Mouse (Mus musculus): ENCODE data around the gene Mbnl1. TPM values are rescaled to one million over a fixed set of nuclear protein-coding genes. Genes with fewer than 3 reads are reported as not detected.

Mbnl1 gene
- polyA plus RNA-seq, 1 experiment, result 137 TPM

DNA sequence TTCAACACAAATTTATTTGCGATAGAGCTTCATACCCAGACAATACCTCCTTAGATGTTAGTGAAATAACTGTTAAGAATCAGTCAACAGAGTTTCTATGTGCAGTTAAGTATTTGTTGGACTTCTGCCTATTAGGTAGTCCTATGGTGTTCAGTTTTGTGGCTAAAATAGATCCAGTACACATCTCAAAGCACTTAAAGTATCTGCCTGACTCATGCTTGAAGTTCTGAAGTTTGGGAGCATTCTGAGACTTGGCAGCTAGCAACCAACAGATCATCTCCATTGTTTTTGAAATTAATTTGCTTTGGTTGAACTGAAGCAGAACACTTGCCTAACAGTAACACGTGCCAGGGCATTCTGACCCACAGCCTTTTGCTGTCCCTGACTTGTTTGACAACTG, 59.2 kb downstream of the Mbnl1 start:
- TF ChIP-seq CTCF (IDR thresholded peaks at IDR 0.05; ENCODE audit: insufficient read depth, low read depth, low read length), result no peak
- no peak for TF ChIP-seq POLR2A (IDR thresholded peaks at IDR 0.05; ENCODE audit: insufficient read depth, low read depth, low read length)
- Histone ChIP-seq H3K27ac (ENCODE audit: insufficient read depth, low read depth, low read length) (no peak overlapping the region), H3K4me3 (ENCODE audit: insufficient read depth, low read depth, low read length) (no peak overlapping the region), H3K4me1 (ENCODE audit: control insufficient read depth, insufficient read depth, low read length) (no peaks in the 10 kb centered on the region)
- WGBS, result 73% methylated on average over 2 of the region's 2 CpGs

DNA sequence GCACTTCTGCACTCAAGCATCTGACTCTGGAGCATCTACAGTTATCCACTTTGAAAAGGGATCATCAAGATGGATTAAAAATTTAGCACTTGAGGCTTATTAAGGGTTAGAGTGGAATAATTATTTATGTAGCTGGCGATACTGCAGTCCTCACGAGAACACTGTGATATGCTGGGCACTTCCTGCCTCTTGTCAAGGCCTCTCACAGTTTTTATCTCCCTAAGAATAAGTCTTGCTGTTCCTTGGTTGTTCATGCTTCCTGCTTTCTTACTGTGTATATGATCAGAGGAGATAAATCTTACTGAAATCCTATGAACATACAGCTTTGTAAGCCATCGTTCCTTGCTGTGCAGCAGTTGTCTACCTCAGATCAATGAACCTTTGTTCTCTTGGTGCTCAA, 62.6 kb downstream of the Mbnl1 start:
- no peaks in the 10 kb centered on the region for H3K4me1 ChIP-seq (ENCODE audit: control insufficient read depth, insufficient read depth, low read length)
- H3K4me3 ChIP-seq (ENCODE audit: insufficient read depth, low read depth, low read length), result no peak overlapping the region
- no peak for TF ChIP-seq POLR2A (IDR thresholded peaks at IDR 0.05; ENCODE audit: insufficient read depth, low read depth, low read length)
- no peak for TF ChIP-seq CTCF (IDR thresholded peaks at IDR 0.05; ENCODE audit: insufficient read depth, low read depth, low read length)
- 60% methylated on average over 3 of the region's 3 CpGs for WGBS
- no peak overlapping the region for H3K27ac ChIP-seq (ENCODE audit: insufficient read depth, low read depth, low read length)

DNA sequence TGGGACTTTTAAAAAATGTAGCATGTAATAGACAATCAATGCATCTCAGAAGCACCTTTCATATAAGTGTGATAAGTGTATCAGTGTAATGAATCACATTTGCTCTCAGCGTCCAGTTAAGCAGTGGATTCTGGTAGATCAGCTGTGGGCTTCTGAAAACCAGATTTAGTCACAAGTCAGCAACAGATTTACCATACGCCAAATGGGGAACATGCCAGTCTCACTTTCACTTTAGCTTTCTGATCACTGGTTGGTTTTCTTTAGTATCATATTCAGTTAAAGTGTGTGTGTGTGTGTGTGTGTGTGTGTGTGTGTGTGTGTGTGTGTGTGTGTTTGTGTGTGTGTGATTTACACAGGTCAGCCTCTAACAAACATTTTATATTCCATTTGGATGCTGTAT, 64.4 kb downstream of the Mbnl1 start:
- no peak for TF ChIP-seq POLR2A (IDR thresholded peaks at IDR 0.05; ENCODE audit: insufficient read depth, low read depth, low read length)
- TF ChIP-seq CTCF (IDR thresholded peaks at IDR 0.05; ENCODE audit: insufficient read depth, low read depth, low read length), result no peak
- WGBS, result 97% methylated on average over 2 of the region's 2 CpGs
- no peak overlapping the region for H3K27ac ChIP-seq (ENCODE audit: insufficient read depth, low read depth, low read length)

DNA sequence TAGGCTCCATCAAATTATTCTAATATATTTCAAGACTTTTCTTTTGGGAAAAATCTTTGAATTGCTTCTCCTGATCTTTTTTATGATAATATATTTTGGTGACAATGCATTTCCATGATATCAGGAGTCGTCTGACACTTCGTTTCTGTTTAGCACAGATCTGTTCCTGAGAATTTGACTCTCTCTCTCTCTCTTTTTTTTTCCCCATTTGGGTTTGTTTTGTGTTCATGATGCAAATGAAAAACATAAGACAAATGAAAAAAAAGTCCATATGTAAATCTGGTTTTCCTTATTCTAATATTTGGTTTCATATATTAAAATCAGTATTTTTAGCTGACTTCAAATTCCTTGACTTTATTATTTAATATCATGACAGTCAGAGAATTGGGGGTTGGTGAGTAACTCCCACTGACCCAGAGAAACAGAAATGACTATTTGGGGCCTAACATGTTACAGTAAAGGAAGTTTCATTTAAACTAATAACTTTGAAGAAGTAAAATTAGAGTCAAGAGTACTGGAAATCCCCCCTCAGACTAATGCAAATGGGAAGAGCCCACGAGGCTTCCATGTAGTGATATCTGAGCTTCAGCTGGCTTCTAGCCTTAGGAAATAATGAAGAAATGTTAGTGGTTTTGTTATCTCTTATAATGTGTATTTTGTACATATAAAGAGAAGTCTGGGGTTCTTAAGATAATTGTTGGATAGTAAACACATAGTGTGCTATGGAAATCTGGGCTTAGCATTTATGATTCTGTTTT, 65.8 kb downstream of the Mbnl1 start:
- Histone ChIP-seq H3K4me1 (ENCODE audit: control insufficient read depth, insufficient read depth, low read length) (no peaks in the 10 kb centered on the region), H3K4me3 (ENCODE audit: insufficient read depth, low read depth, low read length) (no peak overlapping the region), H3K27ac (ENCODE audit: insufficient read depth, low read depth, low read length) (no peak overlapping the region)
- 88% methylated on average over 3 of the region's 3 CpGs for WGBS
- TF ChIP-seq POLR2A (IDR thresholded peaks at IDR 0.05; ENCODE audit: insufficient read depth, low read depth, low read length) (no peak), CTCF (IDR thresholded peaks at IDR 0.05; ENCODE audit: insufficient read depth, low read depth, low read length) (no peak)

More for the DNA sequence above, 64.4 kb downstream of the Mbnl1 start:
- H3K4me1 ChIP-seq (ENCODE audit: control insufficient read depth, insufficient read depth, low read length), result no peaks in the 10 kb centered on the region
- no peak overlapping the region for H3K4me3 ChIP-seq (ENCODE audit: insufficient read depth, low read depth, low read length)

DNA sequence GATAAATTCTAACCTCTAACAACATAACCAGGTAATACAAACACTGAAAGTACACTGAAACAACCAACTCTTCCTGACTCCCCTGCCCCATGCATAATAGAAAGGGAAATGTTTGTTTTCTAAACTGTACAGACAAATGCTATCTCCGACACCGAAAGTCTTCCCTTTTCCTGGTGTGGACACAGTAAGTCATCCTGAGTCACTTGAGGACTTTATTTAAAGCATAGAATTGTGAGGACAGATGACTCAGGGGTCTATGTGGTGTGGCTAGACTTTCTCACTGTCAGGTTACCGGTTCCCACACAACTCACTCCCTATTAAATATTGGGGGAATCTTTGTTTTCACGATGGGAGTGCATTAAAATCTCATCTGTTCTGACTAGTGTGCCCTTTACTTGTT, 68.5 kb downstream of the Mbnl1 start:
- H3K27ac ChIP-seq (ENCODE audit: insufficient read depth, low read depth, low read length), result no peak overlapping the region
- TF ChIP-seq POLR2A (IDR thresholded peaks at IDR 0.05; ENCODE audit: insufficient read depth, low read depth, low read length), result no peak
- TF ChIP-seq CTCF (IDR thresholded peaks at IDR 0.05; ENCODE audit: insufficient read depth, low read depth, low read length), result no peak
- 82% methylated on average over 4 of the region's 4 CpGs for WGBS
- H3K4me1 ChIP-seq (ENCODE audit: control insufficient read depth, insufficient read depth, low read length), result no peaks in the 10 kb centered on the region
- no peak overlapping the region for H3K4me3 ChIP-seq (ENCODE audit: insufficient read depth, low read depth, low read length)

DNA sequence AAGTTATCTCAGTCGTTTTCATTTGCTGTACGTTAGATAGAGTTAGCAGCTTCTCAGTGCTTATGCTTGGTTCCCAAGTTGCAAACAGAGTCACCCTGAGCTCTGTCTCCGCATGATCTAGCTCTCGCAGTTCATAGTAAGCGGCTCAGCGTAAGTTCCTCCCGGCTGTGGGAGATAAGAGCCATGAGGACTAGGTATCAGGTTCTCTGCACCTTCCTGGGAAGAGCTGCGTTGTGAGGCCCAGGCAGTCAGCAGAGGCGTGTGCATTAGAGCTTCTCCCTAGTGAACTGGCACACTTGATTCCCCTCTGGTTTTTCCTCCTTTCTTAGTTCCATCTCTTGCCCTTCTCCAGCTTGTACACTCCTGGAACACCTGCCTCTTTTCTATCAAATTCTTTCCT, 73.6 kb downstream of the Mbnl1 start:
- Histone ChIP-seq H3K4me1 (ENCODE audit: control insufficient read depth, insufficient read depth, low read length) (no peaks in the 10 kb centered on the region), H3K4me3 (ENCODE audit: insufficient read depth, low read depth, low read length) (no peak overlapping the region), H3K27ac (ENCODE audit: insufficient read depth, low read depth, low read length) (no peak overlapping the region)
- WGBS, result 90% methylated on average over 9 of the region's 9 CpGs
- no peak for TF ChIP-seq POLR2A (IDR thresholded peaks at IDR 0.05; ENCODE audit: insufficient read depth, low read depth, low read length)
- TF ChIP-seq CTCF (IDR thresholded peaks at IDR 0.05; ENCODE audit: insufficient read depth, low read depth, low read length), result no peak

DNA sequence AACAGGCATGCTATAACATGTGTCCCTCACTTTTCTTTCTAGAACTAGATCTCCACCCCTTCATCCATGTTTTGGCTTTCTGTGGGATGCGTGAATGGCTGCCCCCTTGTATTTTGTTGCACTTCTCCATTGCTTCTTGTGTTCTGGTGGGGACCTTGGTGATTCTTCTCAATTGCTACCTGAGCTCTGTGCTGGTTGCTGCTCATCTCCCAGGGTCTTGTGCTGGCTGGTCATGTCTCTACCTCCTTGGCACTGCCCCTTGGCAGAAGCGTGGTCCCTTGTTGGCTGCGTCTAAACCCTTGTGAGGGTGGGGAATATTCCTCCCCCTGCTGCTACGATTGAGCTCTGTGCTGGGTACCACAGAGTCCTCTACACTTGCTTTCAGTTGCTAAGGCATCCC, 74.3 kb downstream of the Mbnl1 start:
- TF ChIP-seq POLR2A (IDR thresholded peaks at IDR 0.05; ENCODE audit: insufficient read depth, low read depth, low read length) (no peak), CTCF (IDR thresholded peaks at IDR 0.05; ENCODE audit: insufficient read depth, low read depth, low read length) (no peak)
- WGBS, result 92% methylated on average over 4 of the region's 4 CpGs
- H3K27ac ChIP-seq (ENCODE audit: insufficient read depth, low read depth, low read length), result no peak overlapping the region
- H3K4me3 ChIP-seq (ENCODE audit: insufficient read depth, low read depth, low read length), result no peak overlapping the region
- no peaks in the 10 kb centered on the region for H3K4me1 ChIP-seq (ENCODE audit: control insufficient read depth, insufficient read depth, low read length)

DNA sequence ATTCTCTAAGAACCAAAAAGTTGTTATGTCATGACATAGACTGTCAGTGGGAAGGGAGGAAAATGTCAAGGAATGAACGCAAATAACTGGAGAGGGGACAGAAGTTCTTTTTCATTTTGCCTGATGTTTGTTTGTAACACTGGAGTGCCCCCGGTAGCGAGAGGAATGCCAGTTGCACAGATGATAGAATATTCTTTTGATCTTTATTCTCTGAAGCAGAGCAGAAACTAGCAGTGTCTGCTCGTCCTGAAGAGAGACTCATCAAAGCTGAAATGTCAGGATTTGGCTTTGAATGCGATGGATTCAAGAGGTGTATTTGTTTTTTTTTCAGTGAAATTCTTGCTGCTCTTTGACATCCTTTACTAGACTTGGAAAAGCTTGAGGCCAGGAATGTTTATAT, 77.9 kb downstream of the Mbnl1 start:
- TF ChIP-seq CTCF (IDR thresholded peaks at IDR 0.05; ENCODE audit: insufficient read depth, low read depth, low read length), result no peak
- TF ChIP-seq POLR2A (IDR thresholded peaks at IDR 0.05; ENCODE audit: insufficient read depth, low read depth, low read length), result no peak
- no peaks in the 10 kb centered on the region for H3K4me1 ChIP-seq (ENCODE audit: control insufficient read depth, insufficient read depth, low read length)
- no peak overlapping the region for H3K4me3 ChIP-seq (ENCODE audit: insufficient read depth, low read depth, low read length)
- no peak overlapping the region for H3K27ac ChIP-seq (ENCODE audit: insufficient read depth, low read depth, low read length)
- 83% methylated on average over 5 of the region's 5 CpGs for WGBS

DNA sequence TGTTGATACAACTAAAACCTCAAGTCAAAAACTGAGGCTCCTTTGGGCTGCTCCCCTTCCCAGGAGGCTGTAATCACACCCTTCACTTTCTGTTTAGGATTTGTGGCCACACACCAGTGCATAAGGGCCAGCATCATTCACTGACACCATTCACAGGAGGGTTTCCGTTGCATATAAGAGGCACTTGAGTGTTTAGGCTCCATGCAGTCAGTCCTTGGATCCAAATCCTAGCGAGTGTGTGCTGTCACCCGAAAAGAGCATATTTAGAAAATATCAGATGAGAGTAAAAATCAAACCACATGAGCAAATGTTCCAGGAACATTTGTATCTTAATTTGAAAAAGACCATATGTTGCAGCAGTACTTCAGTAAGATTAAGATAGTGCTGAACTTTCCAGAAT, 79.0 kb downstream of the Mbnl1 start:
- H3K4me3 ChIP-seq (ENCODE audit: insufficient read depth, low read depth, low read length), result no peak overlapping the region
- 88% methylated on average over 3 of the region's 3 CpGs for WGBS
- no peak overlapping the region for H3K27ac ChIP-seq (ENCODE audit: insufficient read depth, low read depth, low read length)
- no peak for TF ChIP-seq CTCF (IDR thresholded peaks at IDR 0.05; ENCODE audit: insufficient read depth, low read depth, low read length)
- no peak for TF ChIP-seq POLR2A (IDR thresholded peaks at IDR 0.05; ENCODE audit: insufficient read depth, low read depth, low read length)
- no peaks in the 10 kb centered on the region for H3K4me1 ChIP-seq (ENCODE audit: control insufficient read depth, insufficient read depth, low read length)
